Mouse (Mus musculus) intestine, embryonic 15.5 days (tissue): ENCODE measurements around the gene H2al1d. TPM values are rescaled to one million over a fixed set of nuclear protein-coding genes. Genes with fewer than 3 reads are reported as not detected.
"Not testable (repeated sequence)": the region's sequence is repeated elsewhere in the genome, so short reads cannot be mapped to it uniquely, and the experiment has no call there.

Experiments
- ATAC-seq: fragments of 200-750 bp; cut with Nextera tagmentation; 2 replicates; pipeline ENCODE4 v1.8.0; 2017; ENCODE audit warnings: moderate TSS enrichment, moderate library complexity
- H3K27ac ChIP-seq: fragments of 300-500 bp; sonication (generic); 2 replicates; pipeline ENCODE4 v1.5.1; 2015; ENCODE audit warnings: mild to moderate bottlenecking, inconsistent platforms
- H3K27me3 ChIP-seq: fragments of 300-500 bp; sonication (generic); replicated peaks from 2 replicates; pipeline ENCODE4 v1.6.1; 2015; ENCODE audit warnings: inconsistent platforms
- H3K36me3 ChIP-seq: fragments of 300-500 bp; sonication (generic); 2 replicates; pipeline ENCODE4 v1.6.1; 2015; ENCODE audit warnings: inconsistent platforms
- H3K4me1 ChIP-seq: fragments of 300-500 bp; sonication (generic); replicated peaks from 2 replicates; pipeline ENCODE4 v1.6.1; 2015; ENCODE audit warnings: inconsistent platforms
- H3K4me2 ChIP-seq: fragments of 300-500 bp; sonication (generic); replicated peaks from 2 replicates; pipeline ENCODE4 v1.6.1; 2015; ENCODE audit warnings: mild to moderate bottlenecking, inconsistent platforms
- H3K4me3 ChIP-seq: fragments of 300-500 bp; sonication (generic); replicated peaks from 2 replicates; pipeline ENCODE4 v1.5.1; 2015; ENCODE audit warnings: inconsistent platforms
- H3K9ac ChIP-seq: fragments of 300-500 bp; sonication (generic); 2 replicates; pipeline ENCODE4 v1.6.1; 2015; ENCODE audit warnings: inconsistent platforms
- H3K9me3 ChIP-seq: fragments of 300-500 bp; sonication (generic); 2 replicates; pipeline ENCODE4 v1.6.1; 2016; ENCODE audit warnings: inconsistent platforms
- WGBS: fragments of 180-500 bp; shearing (Covaris S2); methylation state at CpG from one replicate; pipeline ENCODE4 v1.1.7; 2015; 5-methylcytosine and 5-hydroxymethylcytosine counted together
- polyA plus RNA-seq: library from polyadenylated mRNA; unstranded; fragments of >200 nt; fragmentation: Nextera tagmentation; extraction: Ambion mirVana; gene quantifications from 2 replicates; pipeline ENCODE4 v1.2.1, GENCODE M21; 2015

H2al1d gene
- not detected in 2 replicates for polyA plus RNA-seq

DNA sequence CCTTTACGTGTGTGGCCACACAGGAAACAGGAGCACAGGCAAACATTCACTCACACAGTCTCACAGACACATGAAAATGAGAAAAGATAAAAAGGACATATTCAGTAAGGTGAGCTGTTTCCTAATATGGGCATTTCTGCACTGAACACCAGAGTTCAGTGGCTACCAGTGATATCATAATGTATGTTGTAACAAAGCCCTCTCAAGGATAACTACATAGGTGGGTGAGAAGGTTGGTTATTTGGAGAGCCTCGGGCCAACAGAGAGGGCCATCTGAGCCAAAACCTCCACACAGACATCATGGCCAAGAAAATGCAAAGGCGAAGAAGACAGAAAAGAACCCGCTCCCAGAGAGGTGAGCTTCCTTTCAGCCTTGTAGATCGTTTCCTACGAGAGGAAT is at the start of gene H2al1d:
TSS of gene H2al1d (plus strand) at position 301 of the 400 bp plus-strand sequence.
- H3K4me3 ChIP-seq, H3K27ac ChIP-seq, H3K9me3 ChIP-seq, H3K4me2 ChIP-seq, H3K4me1 ChIP-seq, H3K27me3 ChIP-seq, ATAC-seq, H3K36me3 ChIP-seq, H3K9ac ChIP-seq: not testable (repeated sequence)
- no CpG with 5 or more reads among the region's 6 CpGs for WGBS

- Histone ChIP-seq H3K4me3 (no peak overlapping the region), H3K4me1 (no peaks in the 10 kb centered on the region), H3K27ac (no peak overlapping the region), H3K4me2 (no peak overlapping the region), H3K36me3 (no peaks in the 10 kb centered on the region), H3K9ac (no peak overlapping the region), H3K27me3 (no peaks in the 10 kb centered on the region), H3K9me3 (no peaks in the 10 kb centered on the region)
- WGBS, result 64% methylated on average over 8 of the region's 8 CpGs
- no peak for ATAC-seq
Measured at GRCm38 (mm10) chrX:11264918-11265317, 43.7 kb upstream of the H2al1d start.

DNA sequence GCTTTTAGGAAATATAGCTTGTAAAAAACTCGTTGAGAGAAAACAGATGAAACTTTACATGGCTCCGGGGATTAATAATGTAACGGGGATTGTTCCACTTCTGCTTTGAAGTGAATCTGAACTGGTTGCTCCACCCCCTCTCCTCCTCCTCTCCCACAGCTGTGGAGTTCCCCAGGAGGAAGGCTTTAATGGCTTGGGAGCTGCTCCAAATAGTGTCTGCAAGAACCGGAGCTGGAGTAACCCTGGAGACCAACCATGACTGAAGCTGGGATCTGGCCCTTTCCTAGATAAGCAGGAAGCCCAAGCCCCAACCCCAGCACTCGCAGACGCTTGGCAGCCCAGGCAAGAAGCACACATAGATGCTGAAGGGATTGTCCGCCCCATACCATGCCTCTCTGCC is 40.8 kb upstream of the H2al1d start:
- 45% methylated on average over 7 of the region's 7 CpGs for WGBS
- Histone ChIP-seq H3K4me3 (no peak overlapping the region), H3K27me3 (no peaks in the 10 kb centered on the region), H3K27ac (0 out of 2 replicates have a peak overlapping the region, but pooled peaks have one; percentile 17), H3K9ac (no peak overlapping the region), H3K4me1 (no peaks in the 10 kb centered on the region), H3K9me3 (no peaks in the 10 kb centered on the region), H3K36me3 (no peaks in the 10 kb centered on the region), H3K4me2 (no peak overlapping the region)
- ATAC-seq, result peak; percentile 41; the same call in 1 of the 2 replicates

- H3K9ac ChIP-seq, result no peak overlapping the region
- no peaks in the 10 kb centered on the region for H3K36me3 ChIP-seq
- no peak overlapping the region for H3K27ac ChIP-seq
- ATAC-seq, result no peak
- H3K4me1 ChIP-seq, result no peaks in the 10 kb centered on the region
- H3K27me3 ChIP-seq, result no peaks in the 10 kb centered on the region
- 83% methylated on average over 3 of the region's 3 CpGs for WGBS
- H3K4me2 ChIP-seq, result no peak overlapping the region
- no peaks in the 10 kb centered on the region for H3K9me3 ChIP-seq
- no peak overlapping the region for H3K4me3 ChIP-seq
Measured at GRCm38 (mm10) chrX:11269074-11269473, 39.5 kb upstream of the H2al1d start.

DNA sequence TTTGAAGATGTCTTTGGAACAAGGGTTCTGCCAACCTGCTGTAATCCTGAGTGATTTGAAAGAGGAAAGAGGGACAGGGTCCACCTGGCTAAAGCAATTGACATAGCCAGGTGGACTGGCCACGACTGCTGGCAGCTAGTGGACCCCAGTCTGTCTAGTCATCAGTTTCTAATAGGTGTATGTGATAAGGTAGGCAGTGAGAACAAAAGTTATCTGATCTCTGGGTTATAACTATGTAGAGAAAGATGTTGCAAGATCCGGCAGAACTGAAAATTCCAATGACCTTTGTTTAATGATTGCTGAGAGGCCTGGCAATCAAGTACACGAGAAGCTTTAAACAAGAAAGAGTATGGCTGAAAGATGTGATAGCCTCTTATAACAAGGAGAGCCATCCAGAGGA is 35.4 kb upstream of the H2al1d start:
- Histone ChIP-seq H3K4me1 (no peaks in the 10 kb centered on the region), H3K27me3 (no peaks in the 10 kb centered on the region), H3K27ac (no peak overlapping the region), H3K36me3 (no peaks in the 10 kb centered on the region), H3K4me3 (no peak overlapping the region), H3K4me2 (no peak overlapping the region), H3K9me3 (no peaks in the 10 kb centered on the region), H3K9ac (no peak overlapping the region)
- ATAC-seq, result peak; percentile 47; the same call in 1 of the 2 replicates
- 58% methylated on average over 3 of the region's 3 CpGs for WGBS

DNA sequence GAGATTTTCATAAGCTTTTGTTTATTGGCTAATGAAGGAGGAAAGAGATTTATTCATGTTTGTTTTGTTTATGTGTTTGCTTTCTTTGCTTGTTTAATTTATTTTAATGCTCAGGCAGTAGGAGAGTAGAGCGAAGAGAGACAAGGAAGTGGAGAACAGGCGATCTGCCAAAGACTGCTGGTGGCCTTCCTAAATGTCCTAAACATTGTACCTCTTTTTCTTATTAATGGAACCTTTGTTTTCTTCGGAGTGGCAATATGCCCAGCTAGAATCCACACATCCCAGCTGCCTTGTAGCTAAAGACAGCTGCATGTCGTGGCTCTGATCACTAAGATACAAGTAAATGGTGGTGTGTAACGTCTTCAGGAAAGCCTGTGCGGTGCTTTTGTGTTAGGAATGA is 31.5 kb upstream of the H2al1d start:
- no peaks in the 10 kb centered on the region for H3K4me1 ChIP-seq
- H3K9ac ChIP-seq, result no peak overlapping the region
- no peaks in the 10 kb centered on the region for H3K36me3 ChIP-seq
- ATAC-seq, result no peak
- no peak overlapping the region for H3K4me3 ChIP-seq
- H3K4me2 ChIP-seq, result no peak overlapping the region
- WGBS, result 67% methylated on average over 6 of the region's 6 CpGs
- H3K27me3 ChIP-seq, result no peaks in the 10 kb centered on the region
- H3K27ac ChIP-seq, result no peak overlapping the region
- H3K9me3 ChIP-seq, result no peaks in the 10 kb centered on the region

DNA sequence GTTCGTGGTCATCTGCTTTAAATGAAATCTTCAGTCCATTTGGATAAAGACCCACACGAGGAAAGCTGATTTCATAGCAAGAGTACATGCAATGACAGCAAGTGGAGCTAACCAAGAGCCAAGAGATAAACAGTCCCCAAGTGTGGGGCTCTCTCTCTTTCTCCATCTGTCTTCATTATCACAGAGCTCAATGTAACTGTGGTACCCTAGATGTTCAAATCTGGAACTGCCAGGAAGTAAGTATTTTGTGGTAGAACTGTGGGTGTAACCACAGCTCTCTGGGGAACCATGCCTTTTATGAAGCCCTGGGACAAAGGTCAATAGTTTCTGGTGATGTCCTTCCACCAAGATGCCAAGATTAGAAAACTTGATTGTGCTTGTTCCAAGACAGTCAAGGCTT is 27.9 kb upstream of the H2al1d start:
- H3K27me3 ChIP-seq, result no peaks in the 10 kb centered on the region
- H3K36me3 ChIP-seq, result no peaks in the 10 kb centered on the region
- no peak overlapping the region for H3K4me3 ChIP-seq
- H3K9ac ChIP-seq, result no peak overlapping the region
- H3K27ac ChIP-seq, result no peak overlapping the region
- no peak overlapping the region for H3K4me2 ChIP-seq
- ATAC-seq, result no peak
- 74% methylated on average over 2 of the region's 2 CpGs for WGBS
- no peaks in the 10 kb centered on the region for H3K9me3 ChIP-seq
- H3K4me1 ChIP-seq, result no peaks in the 10 kb centered on the region

- Histone ChIP-seq H3K4me1 (peaks cover 5% of the 10 kb centered on the region; the same call in 1 of the 2 replicates), H3K27ac (no peak overlapping the region), H3K27me3 (no peaks in the 10 kb centered on the region; the same call in 1 of the 2 replicates), H3K9me3 (no peaks in the 10 kb centered on the region), H3K36me3 (no peaks in the 10 kb centered on the region), H3K4me3 (no peak overlapping the region), H3K4me2 (no peak overlapping the region), H3K9ac (no peak overlapping the region)
- 46% methylated on average over 14 of the region's 14 CpGs for WGBS
- ATAC-seq, result peak; percentile 25; the same call in 1 of the 2 replicates
Measured at GRCm38 (mm10) chrX:11288306-11288882, 20.2 kb upstream of the H2al1d start.

- Histone ChIP-seq H3K27me3 (no peaks in the 10 kb centered on the region; the same call in 1 of the 2 replicates), H3K4me2 (no peak overlapping the region), H3K27ac (no peak overlapping the region), H3K9ac (no peak overlapping the region), H3K4me3 (no peak overlapping the region), H3K36me3 (no peaks in the 10 kb centered on the region), H3K9me3 (no peaks in the 10 kb centered on the region), H3K4me1 (peaks cover 5% of the 10 kb centered on the region; the same call in 1 of the 2 replicates)
- no peak for ATAC-seq
- WGBS, result 80% methylated on average over 4 of the region's 4 CpGs
Measured at GRCm38 (mm10) chrX:11289244-11289643, 19.4 kb upstream of the H2al1d start.

GRCm38 (mm10) chrX:11298957-11299356 is 9.7 kb upstream of the H2al1d start, which contains the start of gene H2al1a:
Gene H2al1a, plus strand, starts transcription at chrX:11299257.
- H3K4me3 ChIP-seq, H3K27ac ChIP-seq, H3K36me3 ChIP-seq, H3K4me1 ChIP-seq, ATAC-seq, H3K27me3 ChIP-seq, H3K9me3 ChIP-seq, H3K9ac ChIP-seq, H3K4me2 ChIP-seq: not testable (repeated sequence)
- WGBS, result no CpG with 5 or more reads among the region's 3 CpGs

- H3K9ac ChIP-seq, H3K4me2 ChIP-seq, H3K4me1 ChIP-seq, H3K27me3 ChIP-seq, H3K9me3 ChIP-seq, H3K36me3 ChIP-seq, H3K4me3 ChIP-seq, ATAC-seq, H3K27ac ChIP-seq: not testable (repeated sequence)
- WGBS, result 82% methylated on average over 1 of the region's 3 CpGs
Measured at GRCm38 (mm10) chrX:11302132-11302531, 6.5 kb upstream of the H2al1d start, which contains the start of gene H2al1b. Gene H2al1b, plus strand, starts transcription at chrX:11302432.

GRCm38 (mm10) chrX:11305355-11305754 is 3.3 kb upstream of the H2al1d start, which contains the start of gene H2al1c:
Gene H2al1c, plus strand, starts transcription at chrX:11305655.
- H3K4me3 ChIP-seq, H3K9me3 ChIP-seq, H3K4me1 ChIP-seq, ATAC-seq, H3K27me3 ChIP-seq, H3K4me2 ChIP-seq, H3K27ac ChIP-seq, H3K36me3 ChIP-seq, H3K9ac ChIP-seq: not testable (repeated sequence)
- 82% methylated on average over 2 of the region's 6 CpGs for WGBS

GRCm38 (mm10) chrX:11311634-11312033 is 3.0 kb downstream of the H2al1d start, which contains the start of gene H2al1e:
Gene H2al1e, plus strand, starts transcription at chrX:11311934.
- ATAC-seq, H3K36me3 ChIP-seq, H3K4me1 ChIP-seq, H3K4me2 ChIP-seq, H3K9me3 ChIP-seq, H3K27me3 ChIP-seq, H3K9ac ChIP-seq, H3K27ac ChIP-seq, H3K4me3 ChIP-seq: not testable (repeated sequence)
- no CpG with 5 or more reads among the region's 3 CpGs for WGBS
